ENCODE assay signal across 9 mouse cellular contexts in the genomic region with DNA sequence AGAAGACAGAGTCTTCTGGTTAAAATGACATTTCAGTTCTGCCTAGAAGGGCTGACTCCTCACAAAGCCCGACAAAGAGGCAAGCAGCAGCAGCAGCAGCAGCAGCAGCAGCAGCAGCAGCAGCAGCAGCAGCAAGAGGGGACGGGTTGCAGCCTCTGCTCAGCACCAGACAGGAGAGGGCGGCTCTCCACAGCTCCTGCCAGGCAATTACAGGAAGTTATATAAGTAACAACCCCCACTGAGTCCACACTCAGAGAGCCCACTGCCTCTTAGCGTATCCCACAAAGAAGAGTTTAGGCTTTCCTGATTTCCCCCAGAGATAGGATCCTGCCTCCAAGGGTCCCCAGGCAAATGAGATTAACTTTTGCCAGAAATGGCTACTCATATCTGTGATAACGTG.
DNase-seq lines count a peak whose midpoint lies in the region; ATAC-seq lines count a peak whose summit lies in the region.
"Had no signal": no experiment of that assay in that cellular context is flagged by ENCODE, and none has a peak within 500 bp of the region (broad histone marks: within the 10 kb centered on the region; RNA-seq: fewer than 3 reads in every experiment).

No protein-coding gene starts in this region.

- H3K9me3 ChIP-seq in heart, embryonic 12.5 days (replicated peaks): no peaks in the 10 kb centered on the region
- H3K9me3 ChIP-seq in midbrain, embryonic 14.5 days (ENCODE audit: control insufficient read depth, low read length): no peaks in the 10 kb centered on the region

- no peaks in the 10 kb centered on the region for H3K27me3 ChIP-seq in heart, embryonic 12.5 days (replicated peaks)
- H3K27me3 ChIP-seq in midbrain, embryonic 14.5 days (ENCODE audit: control insufficient read depth, insufficient read depth, low read length): no peaks in the 10 kb centered on the region

- intact Hi-C loops in heart, postnatal 36 days (cut with DNase I): no loop called here

- no peak for ATAC-seq in heart, embryonic 12.5 days (ENCODE audit: insufficient number of reproducible peaks, low FRiP score)
- ATAC-seq in midbrain, embryonic 14.5 days (ENCODE audit: low FRiP score, low TSS enrichment): no peak; the same call in 1 of the 2 replicates

- no peak for DNase-seq in heart, postnatal 36 days
- DNase-seq in retina, embryonic 14.5 days (ENCODE audit: low spot score): peak; percentile 40
- DNase-seq in retina, postnatal 1 day: no peak
- DNase-seq in midbrain, embryonic 14.5 days: peak; percentile 35
- DNase-seq in cerebellum, adult 11-12 months: no peak
- DNase-seq in gastrocnemius, postnatal 4 days (ENCODE audit: low spot score in 2 of 2): no peak
- no peak for DNase-seq in layer of hippocampus, postnatal 36 days
- DNase-seq: cerebellum, adult 9-11 months had no signal

- no peak overlapping the region for H3K27ac ChIP-seq in heart, embryonic 12.5 days (ENCODE audit: poor library complexity, severe bottlenecking)
- H3K27ac ChIP-seq in midbrain, embryonic 14.5 days (replicated peaks; ENCODE audit: low read depth, low read length): no peak overlapping the region

- H3K4me1 ChIP-seq in heart, embryonic 12.5 days (replicated peaks): peaks cover 4% of the 10 kb centered on the region; the same call in 1 of the 2 replicates
- 0 out of 2 replicates have a peak, but pooled peaks cover 5% of the 10 kb centered on the region for H3K4me1 ChIP-seq in midbrain, embryonic 14.5 days (ENCODE audit: control insufficient read depth, insufficient read depth, low read length)

- H3K9ac ChIP-seq in heart, embryonic 12.5 days: no peak overlapping the region
- 0 out of 2 replicates have a peak overlapping the region, but pooled peaks have one; percentile 0 for H3K9ac ChIP-seq in midbrain, embryonic 14.5 days (replicated peaks; ENCODE audit: low read length)

- no peak overlapping the region for H3K4me3 ChIP-seq in heart, embryonic 12.5 days
- H3K4me3 ChIP-seq in midbrain, embryonic 14.5 days (replicated peaks; ENCODE audit: low read depth, low read length): no peak overlapping the region

- peak overlapping the region; percentile 18; the same call in 1 of the 2 replicates for H3K4me2 ChIP-seq in heart, embryonic 12.5 days
- no peak overlapping the region for H3K4me2 ChIP-seq in midbrain, embryonic 14.5 days (ENCODE audit: low read length)

- H3K36me3 ChIP-seq in heart, embryonic 12.5 days: no peaks in the 10 kb centered on the region
- H3K36me3 ChIP-seq in midbrain, embryonic 14.5 days (ENCODE audit: control insufficient read depth, insufficient read depth, low read length): no peaks in the 10 kb centered on the region

- 21% methylated on average over 5 of the region's 5 CpGs for WGBS in heart, embryonic 12.5 days
- 14% methylated on average over 5 of the region's 5 CpGs for WGBS in midbrain, embryonic 14.5 days

Comparison
In these comparisons a context has a peak if more than half of its experiments do, and no peak if none do; other contexts are left out.
1. DNase-seq: peak in retina, embryonic 14.5 days (single experiment) and midbrain, embryonic 14.5 days (single experiment); none in heart, postnatal 36 days (0 of 2), retina, postnatal 1 day (single experiment), cerebellum, adult 11-12 months (single experiment), gastrocnemius, postnatal 4 days (0 of 2) and layer of hippocampus, postnatal 36 days (0 of 2).